Mouse (Mus musculus) kidney, postnatal 0 days (tissue): Measurements from ENCODE around the gene Dirc2. TPM values are rescaled to one million over a fixed set of nuclear protein-coding genes. Genes with fewer than 3 reads are reported as not detected.

ENCODE experiments used
- ATAC-seq: fragments of 200-750 bp; cut with Nextera tagmentation; replicated peaks from 2 replicates; pipeline ENCODE4 v1.8.0; 2017; ENCODE audit warnings: low read depth, moderate number of reproducible peaks, moderate TSS enrichment, moderate library complexity; ENCODE audit not compliant: low FRiP score
- DNase-seq: peaks from one replicate; pipeline ENCODE4 v3.0.0-alpha.2; 2016; ENCODE audit warnings: low spot score
- H3K27ac ChIP-seq: fragments of 300-500 bp; sonication (generic); 2 replicates; pipeline ENCODE4 v1.5.1; 2014; ENCODE audit warnings: mild to moderate bottlenecking
- H3K27me3 ChIP-seq: fragments of 300-500 bp; sonication (generic); 2 replicates; pipeline ENCODE4 v1.6.1; 2014; ENCODE audit warnings: low read length, mixed read lengths; ENCODE audit not compliant: insufficient read depth
- H3K36me3 ChIP-seq: fragments of 300-500 bp; sonication (generic); 2 replicates; pipeline ENCODE4 v1.6.1; 2014; ENCODE audit warnings: low read length, mixed read lengths; ENCODE audit not compliant: insufficient read depth
- H3K4me1 ChIP-seq: fragments of 300-500 bp; sonication (generic); replicated peaks from 2 replicates; pipeline ENCODE4 v1.6.1; 2014; ENCODE audit warnings: antibody characterized with exemption, low read length, mixed read lengths; ENCODE audit not compliant: insufficient read depth
- H3K4me2 ChIP-seq: fragments of 300-500 bp; sonication (generic); 2 replicates; pipeline ENCODE4 v1.6.1; 2014; ENCODE audit warnings: mild to moderate bottlenecking, low read length, moderate library complexity, mixed read lengths
- H3K4me3 ChIP-seq: fragments of 300-500 bp; sonication (generic); replicated peaks from 2 replicates; pipeline ENCODE4 v1.5.1; 2014; ENCODE audit warnings: low read depth, low read length
- H3K9ac ChIP-seq: fragments of 300-500 bp; sonication (generic); 2 replicates; pipeline ENCODE4 v1.6.1; 2014; ENCODE audit warnings: low read depth, low read length
- H3K9me3 ChIP-seq: fragments of 300-500 bp; sonication (generic); replicated peaks from 2 replicates; pipeline ENCODE4 v1.6.1; 2016; ENCODE audit warnings: low read length, inconsistent platforms, mixed read lengths
- CTCF ChIP-seq: IDR thresholded peaks from 2 replicates; pipeline ENCODE4 v1.5.1; 2016; ENCODE audit warnings: antibody characterized with exemption, low read depth, mild to moderate bottlenecking, moderate library complexity
- WGBS: fragments of 180-500 bp; shearing (Covaris S2); extraction: QIAGEN DNeasy Blood & Tissue Kit; methylation state at CpG from one replicate; pipeline ENCODE4 v1.1.7; 2014; 5-methylcytosine and 5-hydroxymethylcytosine counted together
- polyA plus RNA-seq: library from polyadenylated mRNA; unstranded; fragments of >200 nt; fragmentation: Nextera tagmentation; extraction: Ambion mirVana; gene quantifications from 2 replicates; pipeline ENCODE4 v1.2.1, GENCODE M21; 2015

Gene Dirc2
- polyA plus RNA-seq, 1 experiment from 2014 or later = 17.7 TPM

GRCm38 (mm10) chr16:35784134-35784725 lies 15.1 kb upstream of the Dirc2 start:
- no peaks in the 10 kb centered on the region for H3K4me1 ChIP-seq
- DNase-seq (no peak), ATAC-seq (no peak)
- WGBS = 62% methylated on average over 7 of the region's 7 CpGs
- H3K4me2 ChIP-seq = no peak overlapping the region
- H3K27me3 ChIP-seq = no peaks in the 10 kb centered on the region
- no peak for TF ChIP-seq CTCF
- no peaks in the 10 kb centered on the region for H3K36me3 ChIP-seq
- no peaks in the 10 kb centered on the region for H3K9me3 ChIP-seq
- H3K27ac ChIP-seq = no peak overlapping the region
- no peak overlapping the region for H3K9ac ChIP-seq
- H3K4me3 ChIP-seq = no peak overlapping the region

- TF ChIP-seq CTCF = no peak
- Histone ChIP-seq H3K27ac (no peak overlapping the region), H3K4me2 (no peak overlapping the region), H3K36me3 (no peaks in the 10 kb centered on the region), H3K4me1 (no peaks in the 10 kb centered on the region), H3K9me3 (no peaks in the 10 kb centered on the region), H3K9ac (no peak overlapping the region), H3K27me3 (no peaks in the 10 kb centered on the region), H3K4me3 (no peak overlapping the region)
- DNase-seq = no peak
- no peak for ATAC-seq
- WGBS = 85% methylated on average over 3 of the region's 3 CpGs
Measured at GRCm38 (mm10) chr16:35783207-35783573, 14.0 kb upstream of the Dirc2 start.

GRCm38 (mm10) chr16:35782451-35783206 lies 13.5 kb upstream of the Dirc2 start:
- 83% methylated on average over 13 of the region's 13 CpGs for WGBS
- no peaks in the 10 kb centered on the region for H3K4me1 ChIP-seq
- DNase-seq = no peak

GRCm38 (mm10) chr16:35781651-35782050 lies 12.5 kb upstream of the Dirc2 start:
- ATAC-seq (no peak), DNase-seq (no peak)
- Histone ChIP-seq H3K36me3 (no peaks in the 10 kb centered on the region), H3K9ac (no peak overlapping the region), H3K4me3 (no peak overlapping the region), H3K27ac (no peak overlapping the region), H3K4me1 (no peaks in the 10 kb centered on the region), H3K9me3 (no peaks in the 10 kb centered on the region), H3K27me3 (no peaks in the 10 kb centered on the region), H3K4me2 (no peak overlapping the region)
- TF ChIP-seq CTCF = no peak
- WGBS = 85% methylated on average over 5 of the region's 5 CpGs

More at GRCm38 (mm10) chr16:35782451-35783206, 13.5 kb upstream of the Dirc2 start:
- no peak for TF ChIP-seq CTCF
- H3K9me3 ChIP-seq = no peaks in the 10 kb centered on the region
- H3K36me3 ChIP-seq = no peaks in the 10 kb centered on the region
- H3K9ac ChIP-seq = no peak overlapping the region
- no peak overlapping the region for H3K27ac ChIP-seq
- no peak overlapping the region for H3K4me2 ChIP-seq
- no peak overlapping the region for H3K4me3 ChIP-seq
- ATAC-seq = no peak
- no peaks in the 10 kb centered on the region for H3K27me3 ChIP-seq

- H3K4me2 ChIP-seq = no peak overlapping the region
- DNase-seq (no peak), ATAC-seq (no peak)
- H3K27me3 ChIP-seq = no peaks in the 10 kb centered on the region
- TF ChIP-seq CTCF = no peak
- WGBS = 82% methylated on average over 9 of the region's 9 CpGs
- no peaks in the 10 kb centered on the region for H3K4me1 ChIP-seq
- no peak overlapping the region for H3K27ac ChIP-seq
- H3K9ac ChIP-seq = no peak overlapping the region
- H3K36me3 ChIP-seq = no peaks in the 10 kb centered on the region
- no peak overlapping the region for H3K4me3 ChIP-seq
- H3K9me3 ChIP-seq = no peaks in the 10 kb centered on the region
Measured at GRCm38 (mm10) chr16:35781096-35781495, 11.9 kb upstream of the Dirc2 start.

GRCm38 (mm10) chr16:35779681-35780080 lies 10.5 kb upstream of the Dirc2 start:
- DNase-seq = no peak
- H3K36me3 ChIP-seq = no peaks in the 10 kb centered on the region
- no peak for TF ChIP-seq CTCF

More at GRCm38 (mm10) chr16:35779681-35780080, 10.5 kb upstream of the Dirc2 start:
- WGBS = 61% methylated on average over 7 of the region's 7 CpGs
- H3K9me3 ChIP-seq = no peaks in the 10 kb centered on the region
- H3K4me1 ChIP-seq = no peaks in the 10 kb centered on the region
- no peak overlapping the region for H3K4me3 ChIP-seq
- no peaks in the 10 kb centered on the region for H3K27me3 ChIP-seq
- H3K4me2 ChIP-seq = no peak overlapping the region
- no peak overlapping the region for H3K9ac ChIP-seq
- ATAC-seq = no peak
- H3K27ac ChIP-seq = no peak overlapping the region
